Mouse (Mus musculus): ENCODE measurements at regions not wholly inside any gene's neighbourhood (a gene's known extent, or its start where the extent isn't known, plus 50 kb on each side); places are given as distances from the start of the nearest gene placed in this dataset.

GRCm38 (mm10) chr1:147217965-147218364 is 723.4 kb downstream of the Brinp3 start:
- Histone ChIP-seq H3K4me3 (ENCODE audit: low read depth, low read length) (no peak overlapping the region), H3K27me3 (ENCODE audit: control insufficient read depth, insufficient read depth, low read length) (no peaks in the 10 kb centered on the region), H3K9ac (ENCODE audit: low read length) (no peak overlapping the region), H3K36me3 (ENCODE audit: control insufficient read depth, insufficient read depth, low read length) (no peaks in the 10 kb centered on the region), H3K9me3 (ENCODE audit: control insufficient read depth, low read length) (no peaks in the 10 kb centered on the region), H3K4me1 (ENCODE audit: control insufficient read depth, insufficient read depth, low read length) (no peaks in the 10 kb centered on the region), H3K4me2 (no peak overlapping the region), H3K27ac (ENCODE audit: low read depth, low read length) (no peak overlapping the region)
- 76% methylated on average over 2 of the region's 2 CpGs for WGBS
- DNase-seq (ENCODE audit: low spot score, missing footprints), result no peak
- ATAC-seq (ENCODE audit: low FRiP score), result no peak

DNA sequence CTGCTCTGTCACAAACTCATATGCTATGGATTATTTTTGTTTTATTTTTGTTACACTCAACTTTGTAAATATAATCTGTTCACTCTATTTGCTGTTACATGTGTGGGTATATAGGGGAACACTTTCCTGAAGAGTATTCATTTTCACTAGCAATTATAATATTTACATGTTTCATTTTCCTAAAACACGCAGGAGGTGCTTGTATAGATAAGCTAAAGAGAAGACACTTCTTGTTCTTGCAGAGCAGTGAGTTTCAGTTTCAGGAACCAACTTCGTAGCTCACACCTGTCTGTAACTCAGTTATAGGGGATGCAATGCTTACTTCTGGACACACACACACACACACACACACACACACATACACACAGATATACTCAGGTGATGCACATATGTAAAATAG is 724.9 kb downstream of the Brinp3 start:
- H3K36me3 ChIP-seq (ENCODE audit: control insufficient read depth, insufficient read depth, low read length), result no peaks in the 10 kb centered on the region
- H3K27me3 ChIP-seq (ENCODE audit: control insufficient read depth, insufficient read depth, low read length), result no peaks in the 10 kb centered on the region
- WGBS, result 86% methylated on average over 2 of the region's 2 CpGs
- no peaks in the 10 kb centered on the region for H3K9me3 ChIP-seq (ENCODE audit: control insufficient read depth, low read length)
- no peak overlapping the region for H3K9ac ChIP-seq (ENCODE audit: low read length)
- no peak overlapping the region for H3K4me2 ChIP-seq
- H3K27ac ChIP-seq (ENCODE audit: low read depth, low read length), result no peak overlapping the region
- no peak overlapping the region for H3K4me3 ChIP-seq (ENCODE audit: low read depth, low read length)
- no peaks in the 10 kb centered on the region for H3K4me1 ChIP-seq (ENCODE audit: control insufficient read depth, insufficient read depth, low read length)
- DNase-seq (ENCODE audit: low spot score, missing footprints) (no peak), ATAC-seq (ENCODE audit: low FRiP score) (no peak)

DNA sequence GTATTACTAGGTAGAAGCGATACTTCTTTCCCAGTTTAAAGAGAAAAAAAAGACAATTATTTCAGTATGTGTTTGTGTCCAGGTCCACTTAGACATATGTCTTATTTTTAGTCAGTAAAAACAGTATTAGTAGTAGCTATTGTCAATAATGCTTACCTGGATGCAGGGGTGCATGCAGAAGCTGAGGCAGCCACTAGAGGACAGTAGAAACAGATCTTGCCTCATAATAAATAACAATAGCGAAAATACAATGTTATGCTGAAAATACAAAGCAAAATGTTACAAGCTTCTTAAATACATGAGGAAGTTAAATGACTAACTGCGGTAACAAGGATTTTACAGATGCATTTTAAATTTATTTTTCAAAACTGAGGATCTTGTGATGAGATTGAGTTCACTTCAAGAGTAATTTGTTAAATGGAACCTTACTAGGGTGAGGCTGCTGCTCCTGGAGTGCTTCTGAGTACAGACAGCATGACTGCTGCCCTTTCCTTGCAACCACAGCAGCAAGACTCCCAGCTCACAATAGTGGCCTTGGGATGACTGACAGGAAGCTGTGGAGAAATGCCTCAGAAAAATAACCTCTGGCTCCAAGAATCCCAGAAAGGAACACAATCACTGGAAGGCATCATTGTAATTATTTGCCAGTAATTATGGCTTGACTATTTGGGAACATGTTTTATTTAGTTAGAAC is 728.8 kb downstream of the Brinp3 start:
- 73% methylated on average over 3 of the region's 3 CpGs for WGBS
- DNase-seq (ENCODE audit: low spot score, missing footprints) (no peak), ATAC-seq (ENCODE audit: low FRiP score) (no peak)

DNA sequence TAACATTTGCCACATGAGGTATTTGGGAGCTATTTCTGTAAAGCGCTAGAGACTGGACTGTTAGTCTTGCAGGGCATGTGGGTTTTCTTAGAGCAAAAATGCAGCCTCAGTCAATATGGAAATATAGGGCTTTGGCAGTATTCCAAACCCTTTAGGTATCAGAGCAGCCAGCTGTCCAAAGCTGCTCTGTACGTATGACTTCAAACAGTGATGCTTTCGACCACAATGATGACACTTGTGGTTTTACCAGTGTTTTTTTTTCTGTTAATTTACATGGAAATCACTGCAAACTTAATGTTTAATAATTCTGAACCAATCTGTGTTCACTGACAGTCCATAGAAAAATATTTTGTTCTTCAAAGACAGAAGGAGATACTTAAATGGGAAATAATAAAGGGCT is 743.0 kb downstream of the Brinp3 start:
- Histone ChIP-seq H3K27me3 (ENCODE audit: control insufficient read depth, insufficient read depth, low read length) (no peaks in the 10 kb centered on the region), H3K9me3 (ENCODE audit: control insufficient read depth, low read length) (no peaks in the 10 kb centered on the region), H3K36me3 (ENCODE audit: control insufficient read depth, insufficient read depth, low read length) (no peaks in the 10 kb centered on the region), H3K27ac (ENCODE audit: low read depth, low read length) (no peak overlapping the region), H3K9ac (ENCODE audit: low read length) (no peak overlapping the region), H3K4me2 (no peak overlapping the region), H3K4me1 (ENCODE audit: control insufficient read depth, insufficient read depth, low read length) (no peaks in the 10 kb centered on the region), H3K4me3 (ENCODE audit: low read depth, low read length) (no peak overlapping the region)
- 85% methylated on average over 3 of the region's 3 CpGs for WGBS
- no peak for DNase-seq (ENCODE audit: low spot score, missing footprints)
- ATAC-seq (ENCODE audit: low FRiP score), result no peak

More for the DNA sequence above, 728.8 kb downstream of the Brinp3 start:
- Histone ChIP-seq H3K27ac (ENCODE audit: low read depth, low read length) (no peak overlapping the region), H3K9ac (ENCODE audit: low read length) (no peak overlapping the region), H3K27me3 (ENCODE audit: control insufficient read depth, insufficient read depth, low read length) (no peaks in the 10 kb centered on the region), H3K4me2 (no peak overlapping the region), H3K4me1 (ENCODE audit: control insufficient read depth, insufficient read depth, low read length) (no peaks in the 10 kb centered on the region), H3K9me3 (ENCODE audit: control insufficient read depth, low read length) (no peaks in the 10 kb centered on the region), H3K36me3 (ENCODE audit: control insufficient read depth, insufficient read depth, low read length) (no peaks in the 10 kb centered on the region), H3K4me3 (ENCODE audit: low read depth, low read length) (no peak overlapping the region)

- H3K4me3 ChIP-seq (ENCODE audit: low read depth, low read length), result no peak overlapping the region
- no peak overlapping the region for H3K4me2 ChIP-seq
- no peaks in the 10 kb centered on the region for H3K36me3 ChIP-seq (ENCODE audit: control insufficient read depth, insufficient read depth, low read length)
- no peaks in the 10 kb centered on the region for H3K27me3 ChIP-seq (ENCODE audit: control insufficient read depth, insufficient read depth, low read length)
- no peak for DNase-seq (ENCODE audit: low spot score, missing footprints)
- no peak overlapping the region for H3K27ac ChIP-seq (ENCODE audit: low read depth, low read length)
- no peaks in the 10 kb centered on the region for H3K9me3 ChIP-seq (ENCODE audit: control insufficient read depth, low read length)
- WGBS, result 90% methylated on average over 3 of the region's 3 CpGs
- no peak for ATAC-seq (ENCODE audit: low FRiP score)
- H3K9ac ChIP-seq (ENCODE audit: low read length), result no peak overlapping the region
- H3K4me1 ChIP-seq (ENCODE audit: control insufficient read depth, insufficient read depth, low read length), result no peaks in the 10 kb centered on the region
Observed at GRCm38 (mm10) chr1:147239108-147239507, 744.5 kb downstream of the Brinp3 start.

DNA sequence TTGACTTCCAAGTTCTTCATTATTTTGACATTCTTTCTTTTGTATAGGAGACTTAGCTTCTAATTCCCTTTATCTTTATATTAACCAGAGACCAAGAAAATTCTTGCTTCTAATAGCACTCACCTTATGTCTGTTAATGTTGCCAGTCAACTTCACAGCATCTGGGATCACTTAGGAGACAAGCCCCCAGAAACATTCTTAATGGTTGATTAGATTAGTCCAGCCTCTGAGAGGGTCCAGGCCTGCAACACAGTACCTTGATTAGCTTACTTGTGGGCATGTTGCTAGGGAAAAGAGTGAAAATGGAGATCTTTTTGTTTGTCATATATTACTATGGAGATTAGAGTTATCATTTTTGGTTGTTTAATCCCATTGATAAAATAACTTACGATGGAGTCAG is 778.8 kb downstream of the Brinp3 start:
- H3K4me1 ChIP-seq (ENCODE audit: control insufficient read depth, insufficient read depth, low read length), result no peaks in the 10 kb centered on the region
- no peak for DNase-seq (ENCODE audit: low spot score, missing footprints)
- 81% methylated on average over 1 of the region's 1 CpGs for WGBS
- no peaks in the 10 kb centered on the region for H3K9me3 ChIP-seq (ENCODE audit: control insufficient read depth, low read length)
- H3K4me3 ChIP-seq (ENCODE audit: low read depth, low read length), result no peak overlapping the region
- no peak overlapping the region for H3K9ac ChIP-seq (ENCODE audit: low read length)
- no peaks in the 10 kb centered on the region for H3K36me3 ChIP-seq (ENCODE audit: control insufficient read depth, insufficient read depth, low read length)
- no peak overlapping the region for H3K27ac ChIP-seq (ENCODE audit: low read depth, low read length)
- ATAC-seq (ENCODE audit: low FRiP score), result no peak
- no peak overlapping the region for H3K4me2 ChIP-seq
- H3K27me3 ChIP-seq (ENCODE audit: control insufficient read depth, insufficient read depth, low read length), result no peaks in the 10 kb centered on the region

GRCm38 (mm10) chr1:147291119-147291518 is 796.6 kb downstream of the Brinp3 start:
- no peaks in the 10 kb centered on the region for H3K9me3 ChIP-seq (ENCODE audit: control insufficient read depth, low read length)
- H3K4me2 ChIP-seq, result no peak overlapping the region
- H3K9ac ChIP-seq (ENCODE audit: low read length), result no peak overlapping the region
- DNase-seq (ENCODE audit: low spot score, missing footprints) (no peak), ATAC-seq (ENCODE audit: low FRiP score) (no peak)
- H3K27me3 ChIP-seq (ENCODE audit: control insufficient read depth, insufficient read depth, low read length), result no peaks in the 10 kb centered on the region
- no peaks in the 10 kb centered on the region for H3K4me1 ChIP-seq (ENCODE audit: control insufficient read depth, insufficient read depth, low read length)
- no peak overlapping the region for H3K4me3 ChIP-seq (ENCODE audit: low read depth, low read length)
- H3K27ac ChIP-seq (ENCODE audit: low read depth, low read length), result no peak overlapping the region
- 90% methylated on average over 3 of the region's 3 CpGs for WGBS
- H3K36me3 ChIP-seq (ENCODE audit: control insufficient read depth, insufficient read depth, low read length), result no peaks in the 10 kb centered on the region

DNA sequence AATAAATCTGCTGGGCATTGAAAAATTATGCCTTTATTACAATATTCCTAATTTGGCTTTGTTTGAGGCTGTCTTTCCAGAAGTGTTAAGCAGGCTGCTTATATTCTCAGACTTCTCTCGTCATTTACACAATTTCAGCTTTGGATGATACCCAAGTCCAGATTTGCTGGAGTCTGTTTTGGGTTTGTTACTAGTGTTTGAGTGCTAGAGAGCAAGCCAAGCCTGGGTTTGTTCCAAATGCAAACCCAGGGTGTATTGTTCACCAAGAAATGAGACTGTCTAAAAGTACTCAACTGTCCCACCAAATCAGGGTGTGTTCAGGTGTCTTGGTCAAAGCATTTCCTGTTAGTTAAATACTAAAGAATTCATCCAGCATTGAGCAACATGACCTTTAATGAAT is 814.7 kb downstream of the Brinp3 start:
- Histone ChIP-seq H3K27ac (ENCODE audit: low read depth, low read length) (no peak overlapping the region), H3K4me3 (ENCODE audit: low read depth, low read length) (no peak overlapping the region), H3K9me3 (ENCODE audit: control insufficient read depth, low read length) (no peaks in the 10 kb centered on the region), H3K4me2 (no peak overlapping the region), H3K36me3 (ENCODE audit: control insufficient read depth, insufficient read depth, low read length) (no peaks in the 10 kb centered on the region), H3K27me3 (ENCODE audit: control insufficient read depth, insufficient read depth, low read length) (no peaks in the 10 kb centered on the region), H3K4me1 (ENCODE audit: control insufficient read depth, insufficient read depth, low read length) (no peaks in the 10 kb centered on the region), H3K9ac (ENCODE audit: low read length) (no peak overlapping the region)
- DNase-seq (ENCODE audit: low spot score, missing footprints), result no peak
- ATAC-seq (ENCODE audit: low FRiP score), result no peak
- 81% methylated on average over 1 of the region's 1 CpGs for WGBS

GRCm38 (mm10) chr1:147343276-147343953 is 848.9 kb downstream of the Brinp3 start:
- H3K4me2 ChIP-seq, result no peak overlapping the region
- no peaks in the 10 kb centered on the region for H3K9me3 ChIP-seq (ENCODE audit: control insufficient read depth, low read length)
- ATAC-seq (ENCODE audit: low FRiP score) (no peak), DNase-seq (ENCODE audit: low spot score, missing footprints) (no peak)
- WGBS, result 93% methylated on average over 9 of the region's 9 CpGs
- no peaks in the 10 kb centered on the region for H3K27me3 ChIP-seq (ENCODE audit: control insufficient read depth, insufficient read depth, low read length)
- H3K4me1 ChIP-seq (ENCODE audit: control insufficient read depth, insufficient read depth, low read length), result no peaks in the 10 kb centered on the region
- no peak overlapping the region for H3K9ac ChIP-seq (ENCODE audit: low read length)
- H3K36me3 ChIP-seq (ENCODE audit: control insufficient read depth, insufficient read depth, low read length), result no peaks in the 10 kb centered on the region
- no peak overlapping the region for H3K27ac ChIP-seq (ENCODE audit: low read depth, low read length)
- no peak overlapping the region for H3K4me3 ChIP-seq (ENCODE audit: low read depth, low read length)

Data from midbrain, embryonic 11.5 days (tissue).